Mouse (Mus musculus) heart, adult 9 months (tissue): ENCODE data around the gene Olfr434.
A peak's percentile ranks its signal among the peaks of the same experiment; 100 is the strongest.
"Not testable (repeated sequence)": the region's sequence is repeated elsewhere in the genome, so short reads cannot be mapped to it uniquely, and the experiment has no call there.

Source experiments
- DNase-seq, 2 experiments: peaks; one replicate each; pipeline ENCODE4 v3.0.0; 2022; ENCODE audit warnings: low spot score in 2 of 2

Olfr434 gene

DNA sequence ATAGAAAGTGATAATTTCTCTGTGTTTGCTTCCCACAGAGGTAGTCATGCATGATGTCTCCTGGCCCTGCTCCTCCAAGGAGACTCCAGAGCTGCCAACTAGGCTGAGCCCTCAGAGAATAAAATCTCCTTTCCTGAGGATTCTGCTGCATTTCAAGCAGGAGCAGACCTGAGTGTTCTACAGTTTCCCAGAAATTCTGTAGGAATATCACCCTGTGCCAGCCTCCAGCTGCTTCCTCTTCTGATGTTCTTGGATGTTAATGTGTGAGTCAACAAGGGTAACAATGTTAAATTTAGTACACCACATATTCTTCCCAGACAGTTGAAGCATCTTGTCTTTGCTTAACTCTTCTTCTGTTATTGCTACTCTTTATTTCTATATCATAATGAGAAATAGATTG, at the start of gene Olfr434:
TSS of gene Olfr434 (plus strand) at position 149 of the 400 bp plus-strand sequence.
- not testable (repeated sequence) for DNase-seq

DNA sequence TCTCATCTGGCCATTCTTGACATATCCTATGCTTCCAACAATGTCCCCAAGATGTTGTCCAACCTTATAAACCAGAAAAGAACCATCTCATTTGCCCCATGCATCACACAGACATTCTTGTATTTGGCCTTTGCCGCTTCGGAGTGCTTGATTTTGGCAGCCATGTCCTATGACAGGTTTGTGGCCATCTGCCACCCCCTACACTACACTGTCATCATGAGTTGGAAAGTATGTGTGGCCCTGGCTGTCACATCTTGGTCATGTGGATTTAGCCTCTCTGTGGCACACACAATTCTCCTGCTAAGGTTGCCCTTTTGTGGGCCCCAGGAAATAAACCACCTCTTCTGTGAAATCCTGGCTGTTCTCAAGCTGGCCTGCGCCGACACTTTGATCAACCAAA, 45.6 kb upstream of the Olfr434 start:
- DNase-seq: no peak

DNA sequence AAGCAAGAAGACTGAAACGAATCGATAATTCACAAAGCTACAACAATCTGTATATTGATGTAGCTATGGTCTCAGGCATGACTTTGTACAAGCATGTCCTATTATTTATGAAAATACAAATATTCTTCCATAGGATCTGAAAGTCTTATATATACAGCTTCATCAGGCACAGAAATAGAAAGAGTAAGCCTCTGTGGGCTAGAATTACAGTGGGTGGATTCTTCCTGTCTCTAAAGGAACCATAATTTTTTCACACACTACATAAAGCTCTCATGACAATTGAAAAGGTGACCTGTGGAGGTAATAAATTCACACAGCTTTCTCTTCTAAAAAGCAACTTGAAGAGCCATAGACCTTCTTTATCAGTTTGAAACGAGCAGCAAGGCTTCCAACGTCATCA, 41.0 kb upstream of the Olfr434 start, which contains the start of gene Olfr13:
TSS of gene Olfr13 (plus strand) at position 301 of the 400 bp plus-strand sequence.
- DNase-seq: no peak

DNA sequence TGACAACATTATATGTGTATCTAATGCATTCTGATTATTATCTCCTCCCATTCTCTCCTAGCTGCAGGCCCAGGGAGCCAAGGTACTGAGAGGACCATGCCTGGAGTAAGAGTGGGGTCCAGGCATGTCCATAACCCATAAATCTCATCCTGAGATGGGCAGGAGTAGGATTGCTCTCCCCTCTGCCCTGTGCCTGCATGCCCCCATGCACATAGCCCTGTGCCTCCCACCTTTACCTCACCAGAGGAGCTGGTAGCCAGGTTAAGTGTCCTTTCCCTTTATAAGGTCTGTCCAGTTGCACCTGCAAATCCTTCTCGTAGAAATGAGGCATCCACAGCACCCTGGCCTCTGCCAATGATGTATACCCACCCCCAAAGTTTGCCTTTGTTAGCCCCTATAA, 34.7 kb upstream of the Olfr434 start:
- DNase-seq: no peak

DNA sequence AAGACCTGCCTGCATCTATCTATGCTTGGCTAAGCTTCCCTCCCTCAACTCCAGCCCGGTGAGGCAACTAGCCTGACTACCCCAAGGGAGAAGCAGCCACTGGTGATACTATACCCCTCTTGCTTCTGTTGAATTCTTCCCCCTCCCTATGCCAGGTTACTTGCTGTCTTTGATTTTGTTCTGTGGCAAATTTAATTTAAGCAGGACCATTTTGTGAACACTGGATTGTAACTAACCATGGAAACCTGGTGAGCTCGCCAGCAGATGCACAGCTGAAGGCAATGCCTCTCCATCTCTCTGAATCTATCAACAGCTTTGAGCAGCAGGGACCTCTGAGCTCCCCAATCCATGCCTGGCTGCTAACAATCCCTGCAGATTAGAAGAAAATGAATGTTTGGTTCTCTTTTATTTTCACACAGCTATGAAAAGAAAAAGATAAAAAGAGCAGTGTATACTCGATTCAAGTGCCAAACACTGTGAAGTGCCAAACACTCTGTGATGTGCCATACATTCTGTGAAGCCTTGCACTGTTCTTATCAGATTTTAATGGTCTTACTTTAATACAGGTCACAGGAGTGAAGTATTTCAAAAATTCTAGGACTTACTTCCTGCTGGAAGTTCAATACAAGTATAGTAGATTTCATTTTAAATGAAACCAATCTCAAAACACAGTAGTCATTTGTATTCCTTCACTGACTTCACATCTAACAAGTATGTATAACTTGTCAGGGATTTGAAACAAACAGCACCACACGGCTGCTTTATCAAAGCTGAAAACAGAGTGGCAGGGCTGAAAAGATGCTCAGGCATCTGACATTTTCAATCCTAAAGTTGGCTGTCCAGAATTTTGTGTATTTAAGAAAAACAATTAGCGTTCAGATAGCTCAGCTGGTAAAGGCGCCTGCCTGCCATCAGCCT, 34.0 kb upstream of the Olfr434 start:
- DNase-seq: no peak

DNA sequence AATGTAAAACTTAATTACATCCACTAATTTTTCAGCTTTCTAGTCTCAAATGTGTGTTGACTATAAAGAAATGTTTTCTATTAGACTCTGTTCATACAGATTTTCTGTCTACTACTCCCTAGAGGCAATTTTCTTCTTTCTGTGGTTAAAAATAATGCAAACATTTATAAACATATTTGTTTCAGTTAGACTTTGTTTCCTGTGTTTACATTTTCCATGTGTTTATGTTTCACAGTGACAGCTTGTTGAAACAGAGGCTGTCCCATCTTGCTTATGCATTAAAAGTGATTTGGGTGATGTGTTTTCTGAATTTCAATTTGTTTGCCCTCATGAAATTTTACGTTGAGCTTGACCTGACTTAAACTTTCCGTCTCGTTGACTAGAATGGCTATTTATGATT, 21.8 kb upstream of the Olfr434 start:
- no peak for DNase-seq

DNA sequence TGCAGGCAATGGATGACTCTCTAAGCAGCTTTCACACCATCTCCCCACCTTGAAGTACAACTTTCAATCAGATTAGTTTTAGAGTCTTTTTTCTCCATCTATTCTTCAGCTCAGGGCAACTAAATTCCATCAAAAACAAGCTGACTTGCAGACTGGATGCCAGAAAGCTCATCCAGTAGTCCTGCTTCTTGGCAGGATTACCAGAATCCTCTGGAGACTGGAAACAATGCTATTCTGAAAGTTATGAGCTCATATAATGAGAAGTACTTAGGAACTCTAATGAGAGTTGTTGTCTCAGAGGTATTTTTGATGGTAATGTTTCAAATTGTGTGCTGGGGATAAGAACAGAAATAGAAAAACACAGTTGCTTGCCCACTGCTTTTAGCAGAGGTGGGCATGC, 16.0 kb upstream of the Olfr434 start, which contains the start of gene Olfr435:
TSS of gene Olfr435 (plus strand) at position 366 of the 400 bp plus-strand sequence.
- no peak for DNase-seq

DNA sequence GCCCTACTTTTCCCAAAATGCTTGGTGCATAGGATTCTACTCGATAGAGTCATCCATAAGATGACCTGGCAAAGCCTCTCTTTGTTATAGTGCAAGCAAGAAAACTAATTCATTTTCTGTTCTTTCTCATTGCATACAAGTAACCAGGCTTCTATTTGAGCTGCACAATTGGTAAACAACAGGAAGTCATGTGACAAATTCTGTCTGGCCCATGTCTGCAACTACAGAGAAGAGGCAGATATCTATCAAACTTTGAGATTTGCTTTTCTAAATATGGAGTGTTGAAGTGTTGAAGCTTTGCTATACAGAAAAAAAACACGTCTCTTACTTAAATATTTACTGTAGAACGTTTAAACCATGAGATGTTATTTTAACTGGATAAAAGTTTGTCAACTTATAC, 14.7 kb upstream of the Olfr434 start:
- no peak for DNase-seq

DNA sequence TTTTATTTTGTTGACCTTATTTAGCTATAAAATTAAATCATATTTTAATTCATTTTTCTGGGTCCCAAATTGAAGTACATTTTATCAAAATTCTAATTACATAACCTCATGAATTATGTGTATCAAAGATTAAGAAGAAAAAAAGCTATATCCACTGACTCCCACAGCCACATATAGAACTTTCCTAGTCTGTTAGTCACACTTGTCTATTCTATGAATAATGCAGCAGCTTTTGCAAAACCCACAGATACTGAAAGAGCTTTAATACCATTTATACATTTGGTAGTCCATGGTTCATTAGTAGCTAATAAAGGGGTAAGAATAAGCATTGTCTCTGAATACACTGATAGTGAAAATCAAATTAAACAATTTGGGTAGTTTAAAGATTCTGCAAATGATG, 10.0 kb upstream of the Olfr434 start:
- no peak for DNase-seq

DNA sequence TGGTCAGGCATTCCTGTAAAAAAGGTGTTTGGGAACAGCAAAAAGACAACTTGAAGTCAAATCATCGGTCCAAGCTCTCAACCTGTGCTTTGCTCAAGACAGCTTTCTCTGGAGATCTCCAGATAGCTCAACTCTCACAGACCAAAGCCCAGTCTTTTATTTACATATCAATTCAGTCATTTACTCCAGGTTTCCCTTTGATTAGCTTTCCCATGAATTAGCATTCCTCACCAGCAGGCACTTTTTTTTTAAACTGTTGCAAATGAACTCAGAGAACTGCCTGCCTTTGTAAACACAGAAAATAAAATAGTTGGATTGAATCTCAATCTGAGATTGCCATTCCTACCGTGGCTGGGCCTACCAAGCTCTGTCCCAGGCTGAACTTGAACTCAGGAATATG, 7.5 kb upstream of the Olfr434 start:
- no peak for DNase-seq

DNA sequence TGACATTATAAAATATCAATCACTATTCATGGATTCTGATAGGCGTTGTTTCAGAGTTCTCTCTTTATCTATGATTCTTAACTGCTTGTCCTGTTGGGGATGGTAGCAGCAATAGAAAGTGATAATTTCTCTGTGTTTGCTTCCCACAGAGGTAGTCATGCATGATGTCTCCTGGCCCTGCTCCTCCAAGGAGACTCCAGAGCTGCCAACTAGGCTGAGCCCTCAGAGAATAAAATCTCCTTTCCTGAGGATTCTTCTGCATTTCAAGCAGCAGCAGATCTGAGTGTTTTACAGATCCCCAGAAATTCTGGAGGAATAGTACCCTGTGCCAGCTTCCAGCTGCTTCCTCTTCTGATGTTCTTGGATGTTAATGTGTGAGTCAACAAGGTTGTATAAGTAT, 18.4 kb downstream of the Olfr434 start, which contains the start of gene Olfr47:
TSS of gene Olfr47 (plus strand) at position 275 of the 400 bp plus-strand sequence.
- not testable (repeated sequence) for DNase-seq

DNA sequence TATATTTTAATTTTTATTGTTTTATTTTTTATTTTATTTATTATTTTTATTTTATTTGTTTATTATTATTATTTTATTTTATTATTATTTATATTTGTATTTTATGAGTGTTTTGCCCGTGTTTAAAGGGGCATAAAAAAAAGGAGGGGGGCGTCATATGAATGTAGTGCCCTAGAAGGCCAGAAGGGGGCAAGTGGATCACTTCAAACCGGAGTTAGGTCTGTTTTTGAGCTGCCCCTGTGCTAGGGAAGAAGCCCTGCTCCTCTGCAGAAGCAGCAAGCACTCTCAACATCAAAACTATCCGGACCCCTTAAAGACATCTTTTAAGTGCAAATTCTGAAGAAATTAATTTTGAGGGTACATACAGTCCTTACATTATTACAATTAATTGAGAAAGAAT, 29.2 kb downstream of the Olfr434 start:
- DNase-seq: no peak

DNA sequence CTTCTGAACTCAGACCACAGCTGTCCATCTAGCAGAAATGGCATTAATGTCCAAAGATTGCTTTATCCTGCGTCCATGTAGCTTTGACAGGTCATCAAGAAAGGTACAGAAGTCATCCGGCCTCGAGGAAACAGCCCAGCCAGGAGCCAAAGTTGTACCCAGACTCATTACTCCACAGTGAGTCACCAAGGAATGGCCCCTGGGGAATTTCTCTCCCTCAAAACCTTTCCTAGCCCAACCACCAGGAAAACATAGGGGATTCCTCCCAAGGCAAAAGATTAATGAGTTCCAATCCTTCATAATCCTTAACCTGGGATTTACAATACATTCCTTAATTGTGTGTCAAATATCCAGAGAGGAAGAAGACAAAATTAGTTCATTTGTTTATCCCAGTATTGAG, 34.6 kb downstream of the Olfr434 start:
- no peak for DNase-seq

DNA sequence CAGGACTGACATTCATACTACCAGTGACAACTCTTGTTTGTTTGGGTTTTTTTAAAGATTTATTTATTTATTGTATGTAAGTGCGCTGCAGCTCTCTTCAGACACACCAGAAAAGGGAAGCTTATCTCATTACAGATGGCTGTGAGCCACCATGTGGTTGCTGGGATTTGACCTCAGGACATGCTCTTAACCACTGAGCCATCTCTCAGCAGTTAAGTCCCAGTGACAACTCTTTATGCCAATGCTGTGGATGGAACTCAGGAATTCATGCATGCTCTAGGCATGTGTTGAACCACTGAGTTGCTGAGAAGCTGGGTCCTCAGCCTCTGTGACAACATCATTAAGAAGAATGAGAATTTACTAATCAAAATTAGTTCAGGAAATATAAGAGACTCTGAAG, 40.2 kb downstream of the Olfr434 start:
- DNase-seq: no peak

DNA sequence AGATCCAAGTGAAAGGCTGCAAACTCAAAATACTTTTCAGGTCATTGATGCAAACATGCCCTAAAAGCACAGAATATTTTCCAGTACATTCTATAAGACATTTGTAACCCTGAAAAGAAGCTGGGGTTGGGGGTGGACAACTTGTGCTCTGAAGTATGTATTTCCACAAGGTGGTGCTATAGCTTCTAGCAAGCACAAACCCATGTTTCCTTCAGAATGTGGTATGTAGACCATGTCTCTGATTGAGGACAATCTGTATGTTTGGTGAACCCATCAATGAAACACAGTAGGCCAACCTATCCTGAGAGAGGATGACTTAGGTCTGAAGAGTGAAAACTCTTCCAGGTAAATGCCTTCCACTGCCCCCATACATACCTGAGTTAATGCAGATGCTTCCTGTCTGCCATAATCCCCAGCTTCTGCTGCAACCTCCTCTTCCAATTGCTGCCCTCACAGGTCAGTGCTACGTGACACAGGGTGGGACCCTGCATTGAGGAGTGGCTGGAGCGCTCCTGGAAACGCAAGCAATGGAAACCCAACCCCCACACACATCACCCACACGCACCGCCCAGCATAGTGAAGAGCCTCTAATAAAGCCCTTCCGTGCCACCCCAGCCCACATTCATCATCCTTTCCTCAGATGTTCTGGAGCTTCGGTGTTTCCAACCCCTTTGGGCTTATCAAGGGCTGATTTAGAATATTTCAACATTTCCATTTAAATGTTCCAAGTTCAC, 41.5 kb downstream of the Olfr434 start:
- peak in 1 of 2 experiments; percentile 7 for DNase-seq

DNA sequence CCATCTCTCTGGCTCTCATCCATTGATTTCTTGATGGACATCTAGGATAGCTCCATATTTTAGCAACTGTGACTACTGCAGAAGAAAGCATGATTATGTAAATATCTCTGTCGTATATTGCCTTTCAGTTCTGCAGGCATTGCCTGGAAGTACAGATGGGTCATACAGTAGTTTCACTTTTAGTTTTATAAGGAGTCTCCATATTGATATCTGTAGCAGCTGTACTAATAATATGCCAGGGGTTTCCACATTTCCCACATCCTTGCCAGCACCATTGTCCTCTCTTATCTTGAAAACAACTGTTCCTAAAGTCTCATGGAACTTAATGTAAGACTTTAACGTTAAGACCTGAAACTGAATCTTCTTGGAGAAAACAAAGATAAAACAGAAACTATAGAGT, 47.9 kb downstream of the Olfr434 start:
- DNase-seq: peak; percentile 8 to 26

DNA sequence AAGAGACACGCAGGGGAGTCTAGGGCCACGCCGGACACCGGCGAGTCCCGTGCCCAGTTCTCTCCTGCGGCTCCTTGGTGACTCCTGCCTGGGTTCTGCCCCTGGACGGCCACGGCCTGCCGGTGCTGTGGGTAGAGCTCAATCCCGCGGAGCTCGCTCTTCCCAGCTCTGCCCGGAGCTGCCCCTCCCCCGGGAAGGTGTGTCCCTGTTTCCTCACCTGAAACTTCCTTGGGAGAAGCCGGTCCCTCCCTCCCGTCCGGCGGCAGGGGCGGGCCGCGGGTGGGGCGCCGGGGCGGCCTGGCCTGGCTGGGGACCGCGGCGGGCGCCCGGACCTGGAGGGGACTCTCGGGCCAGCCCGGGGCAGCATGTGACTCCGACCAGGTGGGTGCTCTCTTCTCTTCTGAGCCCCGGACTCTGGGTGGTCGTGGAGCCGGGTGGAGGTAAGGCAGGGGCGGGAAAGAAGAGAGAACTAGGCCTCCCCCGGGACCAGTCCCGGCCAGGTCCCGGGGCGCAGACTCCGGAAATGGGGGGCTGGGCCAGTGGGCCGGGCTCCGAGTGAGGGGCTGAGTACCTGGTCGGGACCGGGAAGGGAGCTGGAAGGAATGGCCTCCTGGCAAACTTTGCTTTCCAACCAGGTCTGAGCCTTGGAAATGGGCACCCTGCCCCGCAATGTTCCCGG, 52.7 kb downstream of the Olfr434 start, which contains the start of gene Arhgef5:
TSS of gene Arhgef5 (plus strand) at position 220 of the 679 bp plus-strand sequence.
- peak; percentile 41 to 71 for DNase-seq

DNA sequence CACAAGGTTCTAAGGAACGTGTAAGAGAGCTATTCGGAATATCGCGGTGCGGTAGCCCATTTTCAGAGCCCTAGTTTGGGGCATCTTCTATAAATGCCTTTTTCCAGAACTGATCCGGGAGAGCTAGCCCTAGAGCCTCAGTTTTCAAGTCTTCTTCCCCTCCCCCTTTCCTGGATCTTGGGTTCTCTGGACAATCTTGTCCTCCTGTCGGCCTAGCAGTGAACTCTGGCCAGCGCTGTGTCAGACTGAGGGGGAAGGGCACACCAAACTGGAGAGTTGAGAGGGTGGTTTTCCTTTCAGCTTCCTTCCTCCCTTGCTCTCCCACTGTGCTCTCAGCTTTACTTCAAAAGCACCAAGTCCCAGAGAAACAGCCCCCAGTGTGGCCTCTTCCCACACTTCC, 53.5 kb downstream of the Olfr434 start:
- DNase-seq: peak; percentile 30 to 31
